Mouse (Mus musculus) frontal cortex, postnatal 10 days (tissue): ENCODE results near the gene Olfr199.
"Not testable (repeated sequence)": the region's sequence is repeated elsewhere in the genome, so short reads cannot be mapped to it uniquely, and the experiment has no call there.

ENCODE experiments used
- DNase-seq, 2 experiments: peaks; one replicate each; pipeline ENCODE4 v3.0.0; 2022; ENCODE audit warnings: low spot score in 2 of 2, mixed read lengths in 1 of 2

Gene Olfr199

GRCm38 (mm10) chr16:59219667-59220066, at the start of gene Olfr199:
Gene Olfr199, minus strand, starts transcription at chr16:59219767.
- not testable (repeated sequence) for DNase-seq

GRCm38 (mm10) chr16:59269097-59269496, 49.5 kb upstream of the Olfr199 start:
- DNase-seq = not testable (repeated sequence)

- no peak for DNase-seq
Measured at GRCm38 (mm10) chr16:59249684-59250083, 30.1 kb upstream of the Olfr199 start.

GRCm38 (mm10) chr16:59217861-59218260, 1.7 kb downstream of the Olfr199 start:
- DNase-seq = not testable (repeated sequence)

GRCm38 (mm10) chr16:59203433-59203832, 16.1 kb downstream of the Olfr199 start, which contains the start of gene Olfr198:
Gene Olfr198, minus strand, starts transcription at chr16:59203533.
- not testable (repeated sequence) for DNase-seq

DNA sequence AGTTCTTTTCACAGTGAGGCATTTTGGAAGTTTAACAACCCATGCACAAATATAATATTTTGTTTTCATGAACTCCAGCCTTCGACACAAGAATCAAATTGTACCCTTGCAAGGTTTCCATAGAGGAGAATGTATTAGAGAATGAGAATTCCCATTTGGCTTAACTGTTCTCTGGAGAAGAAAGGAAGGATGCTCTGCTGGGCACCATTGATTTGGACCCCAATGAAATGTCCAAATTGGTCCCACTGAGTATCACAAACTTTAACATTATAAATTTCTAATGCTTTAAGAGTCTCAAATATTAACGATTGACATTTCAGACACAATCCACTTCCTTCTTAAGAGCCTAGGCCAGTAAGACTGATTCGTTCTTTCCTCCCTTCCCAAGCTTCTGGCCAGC, 49.2 kb downstream of the Olfr199 start, which contains the start of gene Olfr196:
Olfr196 (minus strand) TSS at position 101 of the 400 bp plus-strand sequence.
- no peak for DNase-seq
